Mouse (Mus musculus) left cerebral cortex, adult 8-10 months (tissue): ENCODE measurements at regions not wholly inside any gene's neighbourhood (a gene's known extent, or its start where the extent isn't known, plus 50 kb on each side); places are given as distances from the start of the nearest gene placed in this dataset.

Experiments
- DNase-seq, 2 experiments: peaks; one replicate each; pipeline ENCODE4 v3.0.0; 2022; ENCODE audit warnings: low spot score in 2 of 2

- DNase-seq = peak in 1 of 2 experiments; percentile 6
Observed at GRCm38 (mm10) chr9:81312047-81312446, 321.6 kb downstream of the Htr1b start.

- DNase-seq = no peak
Observed at GRCm38 (mm10) chr9:81308532-81309191, 325.0 kb downstream of the Htr1b start.

GRCm38 (mm10) chr9:81305437-81306046 lies 328.1 kb downstream of the Htr1b start:
- DNase-seq = no peak

GRCm38 (mm10) chr9:81275751-81276150 lies 357.9 kb downstream of the Htr1b start:
- no peak for DNase-seq

- DNase-seq = no peak
Observed at GRCm38 (mm10) chr9:81275336-81275735, 358.3 kb downstream of the Htr1b start.

- DNase-seq = peak in 1 of 2 experiments; percentile 1
Observed at GRCm38 (mm10) chr9:81224957-81225356, 408.7 kb downstream of the Htr1b start.

GRCm38 (mm10) chr9:81217938-81218337 lies 415.7 kb downstream of the Htr1b start:
- DNase-seq = no peak

- no peak for DNase-seq
Observed at GRCm38 (mm10) chr9:81215601-81216141, 418.0 kb downstream of the Htr1b start.

- DNase-seq = no peak
Observed at GRCm38 (mm10) chr9:81214692-81215091, 418.9 kb downstream of the Htr1b start.

GRCm38 (mm10) chr9:81192643-81193042 lies 441.0 kb downstream of the Htr1b start:
- no peak for DNase-seq
